Mouse (Mus musculus) neural tube, embryonic 14.5 days (tissue): ENCODE results near the gene Mospd3. TPM values are rescaled to one million over a fixed set of nuclear protein-coding genes. Genes with fewer than 3 reads are reported as not detected.

Source experiments
- ATAC-seq: fragments of 200-750 bp; cut with Nextera tagmentation; 2 replicates; pipeline ENCODE4 v1.8.0; 2017; ENCODE audit warnings: low read depth, mild to moderate bottlenecking, moderate TSS enrichment, moderate library complexity
- H3K27ac ChIP-seq: fragments of 300-500 bp; sonication (generic); 2 replicates; pipeline ENCODE4 v1.5.1; 2014; ENCODE audit warnings: low read depth, mild to moderate bottlenecking, control low read depth, low read length, moderate library complexity, mixed read lengths
- H3K27me3 ChIP-seq: fragments of 300-500 bp; sonication (generic); 2 replicates; pipeline ENCODE4 v1.6.1; 2014; ENCODE audit warnings: low read length; ENCODE audit not compliant: control insufficient read depth, insufficient read depth
- H3K36me3 ChIP-seq: fragments of 300-500 bp; sonication (generic); 2 replicates; pipeline ENCODE4 v1.6.1; 2014; ENCODE audit warnings: low read length, mixed read lengths; ENCODE audit not compliant: control insufficient read depth, insufficient read depth
- H3K4me1 ChIP-seq: fragments of 300-500 bp; sonication (generic); 2 replicates; pipeline ENCODE4 v1.6.1; 2014; ENCODE audit warnings: low read length; ENCODE audit not compliant: control insufficient read depth, insufficient read depth
- H3K4me2 ChIP-seq: fragments of 300-500 bp; sonication (generic); 2 replicates; pipeline ENCODE4 v1.6.1; 2014; ENCODE audit warnings: mild to moderate bottlenecking, low read depth, low read length, control low read depth
- H3K4me3 ChIP-seq: fragments of 300-500 bp; sonication (generic); 2 replicates; pipeline ENCODE4 v1.5.1; 2014; ENCODE audit warnings: low read depth, low read length, control low read depth, mixed read lengths
- H3K9ac ChIP-seq: fragments of 300-500 bp; sonication (generic); replicated peaks from 2 replicates; pipeline ENCODE4 v1.6.1; 2014; ENCODE audit warnings: low read depth, mild to moderate bottlenecking, control low read depth, low read length, mixed read lengths
- H3K9me3 ChIP-seq: fragments of 300-500 bp; sonication (generic); 2 replicates; pipeline ENCODE4 v1.6.1; 2016; ENCODE audit warnings: low read length; ENCODE audit not compliant: control insufficient read depth
- WGBS: fragments of 180-500 bp; shearing (Covaris S2); extraction: QIAGEN DNeasy Blood & Tissue Kit; methylation state at CpG from one replicate; pipeline ENCODE4 v1.1.7; 2014; 5-methylcytosine and 5-hydroxymethylcytosine counted together
- polyA plus RNA-seq: library from polyadenylated mRNA; unstranded; fragments of >200 nt; fragmentation: Nextera tagmentation; extraction: Ambion mirVana; gene quantifications from 2 replicates; pipeline ENCODE4 v1.2.1, GENCODE M21; 2014

Gene Mospd3
- polyA plus RNA-seq, 1 experiment from 2014 or later = 90.7 TPM

DNA sequence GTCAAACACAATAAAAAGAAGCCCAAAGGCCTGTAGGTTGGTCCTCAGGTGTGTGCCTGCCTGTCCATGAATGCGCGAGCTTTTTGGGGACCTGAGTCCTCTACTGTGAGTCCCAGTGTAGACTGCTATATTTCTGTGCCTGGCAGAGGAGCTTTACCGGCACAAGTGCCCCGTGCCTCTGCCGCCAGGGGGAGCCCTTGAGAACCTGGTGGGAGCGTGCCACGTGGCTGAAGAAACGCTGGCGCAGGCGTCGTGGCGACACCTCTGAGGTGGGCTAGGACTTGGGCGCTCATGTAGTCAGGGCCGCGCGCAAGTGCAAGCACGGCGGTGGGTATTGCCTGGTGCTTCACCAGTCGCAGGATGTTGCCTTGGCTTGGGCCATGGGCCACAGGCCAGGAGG is 40.2 kb upstream of the Mospd3 start, which contains the start of gene Sap25:
TSS of gene Sap25 (plus strand) at position 281 of the 400 bp plus-strand sequence.
- ATAC-seq = no peak
- peaks cover 34% of the 10 kb centered on the region for H3K36me3 ChIP-seq

DNA sequence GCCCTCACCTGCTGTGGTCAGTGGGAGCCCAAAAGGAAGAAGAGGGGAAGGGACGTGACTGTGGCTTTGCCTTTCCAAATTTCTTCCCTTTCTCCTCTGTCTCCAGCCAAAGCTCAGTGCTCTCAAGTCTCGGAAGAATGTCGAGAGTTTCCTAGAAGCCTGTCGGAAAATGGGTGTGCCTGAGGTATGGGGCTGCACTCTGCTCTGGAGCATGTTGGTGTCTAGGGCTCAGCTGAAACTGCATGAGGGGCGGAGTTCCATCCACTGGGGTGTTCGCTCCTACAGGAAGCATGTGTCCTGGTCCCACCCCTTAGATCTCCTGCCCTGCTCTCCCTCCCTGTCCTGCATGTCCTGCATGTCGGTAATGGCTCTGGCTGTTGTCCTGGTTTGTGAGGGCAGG is 38.6 kb upstream of the Mospd3 start:
- 88% methylated on average over 7 of the region's 7 CpGs for WGBS
- Histone ChIP-seq H3K4me2 (no peak overlapping the region), H3K27ac (no peak overlapping the region), H3K36me3 (peaks cover 41% of the 10 kb centered on the region), H3K9me3 (no peaks in the 10 kb centered on the region), H3K27me3 (peaks cover 8% of the 10 kb centered on the region; the same call in 1 of the 2 replicates), H3K4me3 (no peak overlapping the region), H3K4me1 (no peaks in the 10 kb centered on the region), H3K9ac (no peak overlapping the region)
- ATAC-seq = no peak

More for the DNA sequence above, 40.2 kb upstream of the Mospd3 start, which contains the start of gene Sap25:
- Histone ChIP-seq H3K4me3 (no peak within 1 kb of the TSS), H3K4me2 (no peak within 1 kb of the TSS), H3K27me3 (peaks cover 21% of the 10 kb centered on the region), H3K9ac (no peak within 1 kb of the TSS), H3K9me3 (no peaks in the 10 kb centered on the region), H3K27ac (no peak within 1 kb of the TSS), H3K4me1 (0 out of 2 replicates have a peak, but pooled peaks cover 3% of the 10 kb centered on the region)
- 87% methylated on average over 19 of the region's 19 CpGs for WGBS

DNA sequence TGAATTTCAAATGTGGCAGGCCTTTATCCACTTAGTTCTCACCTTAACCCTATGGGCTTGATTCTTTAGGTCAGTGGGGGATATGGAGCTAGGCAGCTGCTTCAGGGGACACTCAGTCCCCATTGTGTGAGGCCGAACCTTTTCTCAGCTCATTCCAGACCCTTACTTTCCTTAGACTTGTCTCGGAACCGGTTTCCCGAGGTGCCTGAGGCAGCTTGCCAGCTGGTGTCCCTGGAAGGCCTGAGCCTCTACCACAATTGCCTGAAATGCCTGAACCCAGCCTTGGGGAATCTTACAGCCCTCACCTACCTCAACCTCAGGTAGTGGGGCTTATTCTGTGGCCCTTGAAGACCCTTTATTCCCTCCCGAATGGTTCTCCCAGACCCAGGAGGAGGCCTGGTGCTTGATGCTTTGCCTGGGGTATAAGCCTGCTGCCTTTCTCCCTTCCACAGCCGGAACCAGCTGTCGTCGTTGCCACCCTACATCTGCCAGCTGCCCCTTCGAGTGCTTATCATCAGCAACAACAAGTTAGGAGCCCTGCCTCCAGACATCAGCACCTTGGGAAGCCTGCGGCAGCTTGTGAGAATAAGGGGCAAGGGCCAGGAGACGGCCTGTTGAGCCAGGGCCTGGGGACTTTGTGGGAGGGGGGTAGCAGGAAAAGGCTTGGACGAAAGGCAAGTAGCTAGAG is 32.7 kb upstream of the Mospd3 start:
- H3K9ac ChIP-seq = no peak overlapping the region

DNA sequence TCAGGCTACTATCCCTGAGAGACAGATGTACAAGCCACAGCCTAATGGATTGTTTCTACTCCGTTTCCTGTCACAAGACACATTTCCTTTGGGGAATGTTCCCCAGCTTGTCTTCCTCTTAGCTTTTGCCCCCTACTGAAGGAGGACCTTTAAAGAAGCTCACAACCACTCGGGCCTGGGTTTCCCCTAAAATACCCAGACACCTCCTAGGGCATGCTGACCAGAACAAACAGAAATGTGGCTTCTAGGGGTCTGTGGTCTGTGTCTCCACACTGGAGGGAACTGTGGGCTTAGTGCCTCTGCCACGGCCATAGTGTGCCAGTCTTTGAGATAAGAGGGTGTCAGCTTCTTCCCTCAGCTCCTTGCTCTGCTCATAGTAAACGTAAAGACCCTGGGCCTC is 30.7 kb upstream of the Mospd3 start:
- H3K36me3 ChIP-seq = peaks cover 12% of the 10 kb centered on the region; the same call in 1 of the 2 replicates
- H3K4me3 ChIP-seq = no peak overlapping the region; the same call in 1 of the 2 replicates
- H3K27me3 ChIP-seq = no peaks in the 10 kb centered on the region
- H3K4me1 ChIP-seq = peaks cover 26% of the 10 kb centered on the region
- WGBS = 66% methylated on average over 4 of the region's 4 CpGs
- no peak overlapping the region for H3K27ac ChIP-seq
- peak overlapping the region; percentile 91; the same call in 1 of the 2 replicates for H3K4me2 ChIP-seq
- ATAC-seq = no peak
- no peak overlapping the region for H3K9ac ChIP-seq
- H3K9me3 ChIP-seq = no peaks in the 10 kb centered on the region

More for the DNA sequence above, 32.7 kb upstream of the Mospd3 start:
- Histone ChIP-seq H3K27me3 (no peaks in the 10 kb centered on the region), H3K4me3 (no peak overlapping the region), H3K36me3 (peaks cover 24% of the 10 kb centered on the region), H3K4me1 (peaks cover 20% of the 10 kb centered on the region), H3K27ac (no peak overlapping the region), H3K9me3 (no peaks in the 10 kb centered on the region), H3K4me2 (no peak overlapping the region)
- no peak for ATAC-seq
- 83% methylated on average over 12 of the region's 12 CpGs for WGBS

DNA sequence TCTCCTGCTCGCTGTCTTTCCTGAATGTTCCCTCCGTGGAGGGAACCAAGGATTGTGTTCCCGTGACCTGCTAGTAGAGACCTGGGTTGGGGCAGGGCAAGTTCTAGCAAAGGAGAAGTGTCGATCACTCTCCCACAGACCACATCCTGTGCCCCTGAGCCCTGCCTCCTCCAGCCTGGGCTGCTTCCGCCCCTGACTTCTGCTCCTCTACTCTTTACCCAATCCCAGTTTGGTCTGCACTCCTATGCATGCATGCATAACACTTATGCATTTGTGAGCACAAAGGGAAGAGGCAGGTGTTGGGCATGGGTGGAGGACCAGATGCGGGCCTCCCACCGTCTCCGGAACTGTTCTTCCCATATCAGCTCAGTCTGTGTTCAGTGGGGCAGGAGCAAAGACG is 30.3 kb upstream of the Mospd3 start:
- Histone ChIP-seq H3K4me3 (no peak overlapping the region; the same call in 1 of the 2 replicates), H3K9ac (0 out of 2 replicates have a peak overlapping the region, but pooled peaks have one; percentile 37), H3K27me3 (no peaks in the 10 kb centered on the region)

DNA sequence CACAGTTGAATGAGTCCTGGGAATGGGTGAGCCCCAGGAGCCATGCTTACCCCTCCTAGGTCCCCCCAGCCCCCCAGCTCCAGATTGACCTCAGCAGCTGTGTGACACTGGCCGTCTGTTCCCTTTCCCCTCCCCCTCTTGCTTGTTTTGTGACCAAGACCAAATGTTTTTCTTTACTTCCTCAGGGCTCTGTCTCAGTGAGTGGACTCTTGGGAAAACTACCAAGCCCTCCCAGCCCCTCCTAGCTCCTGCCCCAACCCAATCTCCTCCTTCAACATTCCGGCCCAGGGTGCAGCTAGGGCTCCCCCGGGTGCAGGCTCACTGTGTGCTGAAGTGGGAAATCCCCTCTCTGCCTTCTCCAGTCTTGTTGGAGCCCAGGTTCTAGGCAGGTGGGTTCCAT is 29.7 kb upstream of the Mospd3 start:
- H3K4me2 ChIP-seq = peak overlapping the region; percentile 91
- peaks cover 26% of the 10 kb centered on the region for H3K4me1 ChIP-seq
- peaks cover 11% of the 10 kb centered on the region; the same call in 1 of the 2 replicates for H3K36me3 ChIP-seq
- H3K9ac ChIP-seq = 0 out of 2 replicates have a peak overlapping the region, but pooled peaks have one; percentile 37
- no peaks in the 10 kb centered on the region for H3K9me3 ChIP-seq
- H3K4me3 ChIP-seq = peak overlapping the region; percentile 82; the same call in 1 of the 2 replicates
- WGBS = 34% methylated on average over 3 of the region's 3 CpGs
- no peak for ATAC-seq
- H3K27me3 ChIP-seq = no peaks in the 10 kb centered on the region
- H3K27ac ChIP-seq = no peak overlapping the region

More for the DNA sequence above, 30.3 kb upstream of the Mospd3 start:
- Histone ChIP-seq H3K9me3 (no peaks in the 10 kb centered on the region), H3K36me3 (peaks cover 12% of the 10 kb centered on the region; the same call in 1 of the 2 replicates), H3K4me2 (peak overlapping the region; percentile 91), H3K4me1 (peaks cover 26% of the 10 kb centered on the region), H3K27ac (peak overlapping the region; percentile 52; the same call in 1 of the 2 replicates)
- 59% methylated on average over 9 of the region's 9 CpGs for WGBS
- ATAC-seq = no peak

DNA sequence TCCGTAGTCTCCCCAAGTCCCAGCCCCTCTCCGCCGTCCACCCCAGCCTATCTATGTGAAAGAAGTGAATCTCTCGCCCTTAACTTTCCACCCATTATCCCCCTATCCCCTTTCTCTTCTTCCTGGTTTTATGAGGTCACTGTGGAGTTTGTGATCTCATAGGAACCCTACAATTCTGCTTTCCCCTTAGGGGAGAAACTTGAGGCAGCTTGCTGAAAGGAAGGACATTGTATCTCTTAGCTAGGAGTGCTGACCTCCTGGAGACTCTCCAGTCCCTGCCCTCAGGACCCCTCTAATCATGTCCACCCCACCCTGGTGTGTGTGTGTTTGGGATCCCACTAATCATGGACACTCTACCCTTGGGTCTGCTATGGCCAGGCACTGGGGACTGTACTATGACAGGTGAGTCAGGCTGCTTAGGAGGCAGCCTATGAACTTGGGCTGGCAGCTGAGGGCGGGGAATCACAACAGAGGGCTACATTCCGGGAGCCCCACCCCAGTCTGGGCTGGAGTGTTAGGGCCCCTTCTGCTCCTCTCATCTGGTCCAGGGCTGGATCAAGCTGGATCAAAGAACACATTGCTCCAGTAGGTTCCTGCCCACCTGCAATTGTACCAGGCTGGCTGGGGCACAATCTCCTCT is 29.2 kb upstream of the Mospd3 start:
- Histone ChIP-seq H3K4me3 (peak overlapping the region; percentile 82), H3K9me3 (no peaks in the 10 kb centered on the region), H3K4me2 (peak overlapping the region; percentile 91), H3K27ac (no peak overlapping the region), H3K4me1 (peaks cover 26% of the 10 kb centered on the region), H3K9ac (no peak overlapping the region; the same call in 1 of the 2 replicates), H3K27me3 (no peaks in the 10 kb centered on the region), H3K36me3 (0 out of 2 replicates have a peak, but pooled peaks cover 6% of the 10 kb centered on the region)
- ATAC-seq = no peak
- WGBS = 28% methylated on average over 6 of the region's 6 CpGs

DNA sequence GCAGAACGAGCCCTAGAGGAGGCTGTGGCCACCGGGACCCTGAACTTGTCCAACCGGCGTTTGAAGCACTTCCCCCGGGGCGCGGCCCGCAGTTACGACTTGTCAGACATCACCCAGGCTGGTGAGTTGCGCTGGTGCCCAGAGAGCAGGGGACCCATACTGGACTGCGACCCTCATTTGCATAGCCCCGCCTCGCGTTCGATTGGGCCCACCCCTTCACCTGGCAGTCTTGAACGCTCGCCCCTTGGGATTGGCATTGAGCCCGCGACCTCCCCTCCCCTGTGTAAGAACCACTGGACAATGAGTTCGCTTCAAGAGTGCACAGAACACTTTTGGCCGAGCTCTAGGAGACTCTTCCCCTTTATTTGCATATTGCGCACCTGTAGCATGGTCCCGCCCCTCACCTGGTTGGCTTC is 28.5 kb upstream of the Mospd3 start:
- Histone ChIP-seq H3K27me3 (no peaks in the 10 kb centered on the region), H3K4me2 (peak overlapping the region; percentile 91), H3K9ac (peak overlapping the region; percentile 82), H3K36me3 (0 out of 2 replicates have a peak, but pooled peaks cover 6% of the 10 kb centered on the region), H3K4me1 (peaks cover 26% of the 10 kb centered on the region), H3K27ac (peak overlapping the region; percentile 91), H3K9me3 (no peaks in the 10 kb centered on the region), H3K4me3 (peak overlapping the region; percentile 82)
- ATAC-seq = peak; percentile 13
- WGBS = under 1% methylated on average over 23 of the region's 23 CpGs
